Mouse (Mus musculus): Measurements from ENCODE around the gene Mettl7b. TPM values are rescaled to one million over a fixed set of nuclear protein-coding genes. Genes with fewer than 3 reads are reported as not detected.

Mettl7b gene
- total RNA-seq, 2 experiments from 2014 or later = not detected

DNA sequence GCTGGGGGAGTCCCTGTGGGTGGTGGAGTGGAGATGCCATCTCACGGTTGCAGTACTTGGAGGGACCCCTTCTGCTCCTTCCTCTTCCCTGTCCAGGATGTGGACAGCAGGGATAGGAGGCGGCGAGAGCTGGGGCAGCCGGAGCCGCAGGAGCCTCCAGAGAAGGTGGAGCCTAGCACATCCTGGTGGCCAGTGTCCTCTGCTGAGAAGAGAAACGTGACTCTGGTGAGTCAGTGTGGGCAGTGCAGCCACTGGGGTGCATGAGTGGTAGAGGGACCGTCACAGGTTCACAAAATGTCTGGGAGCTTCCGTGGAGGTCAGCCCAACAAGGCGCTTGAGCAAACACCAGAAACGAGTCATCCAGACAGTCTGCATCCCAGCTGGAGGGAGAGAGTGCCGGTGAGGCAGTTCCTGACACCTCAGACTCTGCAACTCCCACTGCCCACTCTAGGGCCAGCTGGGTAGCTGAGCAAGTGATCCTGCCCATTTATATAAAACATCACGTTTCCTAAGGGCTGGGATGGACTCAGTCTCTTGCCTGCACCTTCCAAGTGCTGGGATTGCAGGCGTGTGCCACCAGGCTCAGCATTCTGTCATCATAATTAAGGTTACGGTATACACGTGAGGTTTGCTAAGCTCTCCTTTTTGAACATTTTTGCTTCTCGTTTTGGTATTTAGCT, 10.4 kb downstream of the Mettl7b start:
- no peak for DNase-seq (ENCODE audit: low spot score in 2 of 2)

DNA sequence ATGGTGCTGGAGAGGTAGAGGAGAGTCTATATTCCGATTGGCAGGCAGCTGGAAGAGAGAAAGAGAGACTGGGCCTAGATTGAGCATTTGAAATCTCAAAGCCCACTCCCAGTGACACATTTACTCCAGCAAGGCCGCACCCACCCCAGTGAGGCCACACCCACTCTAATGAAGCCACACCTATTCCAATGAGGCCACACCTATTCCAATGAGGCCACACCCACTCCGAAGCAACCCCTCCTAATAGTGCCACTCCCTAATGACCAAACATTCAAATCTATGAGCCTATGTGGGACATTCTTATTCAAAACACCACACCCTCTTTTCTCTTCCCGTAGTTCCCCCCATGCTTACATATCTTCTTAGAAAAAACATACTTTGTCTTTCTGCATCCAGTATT, 13.3 kb downstream of the Mettl7b start:
- DNase-seq (ENCODE audit: low spot score in 2 of 2) = no peak

- peak; percentile 53 to 58 for DNase-seq (ENCODE audit: low spot score in 2 of 2)
These were observed 15.1 kb downstream of the Mettl7b start for GRCm38 (mm10) chr10:128945675-128946074.

DNA sequence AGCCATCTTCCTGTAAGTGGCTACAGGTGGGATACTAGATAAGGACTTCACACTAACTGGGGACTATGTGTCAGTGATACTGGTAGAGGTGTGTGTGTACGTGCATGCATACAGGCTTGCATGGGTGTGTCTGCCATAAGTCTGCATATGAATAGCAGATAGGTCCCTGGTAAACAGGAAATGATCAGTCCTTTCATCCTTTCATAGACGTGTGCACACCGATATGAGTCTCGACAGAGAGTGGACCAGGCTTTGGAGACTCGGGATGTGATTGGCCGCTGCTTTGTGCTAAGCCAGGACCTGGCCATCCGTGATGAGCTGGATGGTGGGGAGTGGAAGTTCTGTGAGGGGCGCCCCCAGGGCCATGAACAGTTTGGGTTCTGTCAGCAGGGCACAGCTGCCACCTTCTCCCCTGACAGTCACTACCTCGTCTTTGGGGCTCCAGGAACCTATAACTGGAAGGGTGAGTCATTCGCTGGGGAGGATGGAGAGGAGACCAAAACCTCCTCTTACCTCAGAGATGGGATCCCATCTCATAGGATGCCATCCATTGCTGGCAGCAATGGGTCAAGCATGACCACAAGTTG, 20.2 kb downstream of the Mettl7b start:
- DNase-seq (ENCODE audit: low spot score in 2 of 2) = no peak

- DNase-seq (ENCODE audit: low spot score in 2 of 2) = no peak
These were observed 21.8 kb downstream of the Mettl7b start for GRCm38 (mm10) chr10:128938974-128939373.

DNA sequence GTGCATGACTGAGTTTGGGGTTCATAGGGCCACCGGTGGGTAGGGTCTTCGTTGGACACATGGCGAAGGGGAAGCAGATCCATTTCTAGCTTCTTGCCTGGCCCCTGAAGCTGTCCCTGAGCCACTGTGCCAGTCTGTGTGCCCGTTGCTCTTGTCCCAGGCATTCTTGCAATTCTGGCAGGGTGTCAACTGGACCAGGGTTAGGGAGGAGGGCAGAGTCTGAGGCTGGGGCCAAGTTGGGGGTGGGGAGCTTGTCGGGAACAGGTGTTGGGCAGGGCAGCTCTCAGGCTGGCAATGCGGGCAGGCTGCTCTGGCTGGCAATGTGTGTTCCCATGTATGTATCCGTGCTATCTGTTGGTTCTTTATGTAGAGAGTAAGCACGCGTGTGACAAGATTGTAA, 22.3 kb downstream of the Mettl7b start:
- peak; percentile 60 to 70 for DNase-seq (ENCODE audit: low spot score in 2 of 2)

DNA sequence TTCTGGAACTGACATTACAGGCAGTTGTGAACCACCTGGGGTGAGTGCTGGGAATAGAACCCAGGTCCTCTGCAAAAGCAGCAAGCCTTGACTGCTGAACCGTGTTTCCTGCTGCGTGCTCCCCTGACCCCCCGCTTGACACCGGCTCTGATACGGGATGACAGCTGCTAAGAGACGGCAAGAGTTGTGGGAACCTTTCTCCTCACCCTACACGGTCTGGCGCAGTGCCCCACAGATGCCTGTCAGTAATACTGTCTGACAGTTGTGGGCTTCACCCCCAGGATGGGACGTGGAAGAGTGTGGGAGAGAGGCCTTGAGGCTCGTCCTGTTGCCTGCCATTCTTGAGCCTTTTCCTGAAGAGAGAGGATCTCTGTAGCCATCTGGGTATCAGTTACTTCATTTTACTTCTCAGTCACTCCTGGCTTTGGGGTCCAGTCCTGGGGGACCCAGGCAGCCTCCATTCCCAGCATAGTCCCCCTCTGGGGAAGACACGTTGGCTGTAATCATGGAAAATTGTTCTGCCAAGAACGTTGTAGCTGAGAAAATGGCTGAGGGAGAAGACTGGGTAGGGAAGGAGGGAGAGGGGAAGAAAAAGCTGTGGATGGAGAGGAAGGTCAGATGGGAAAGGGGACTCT, 22.9 kb downstream of the Mettl7b start:
- DNase-seq (ENCODE audit: low spot score in 2 of 2) = no peak

DNA sequence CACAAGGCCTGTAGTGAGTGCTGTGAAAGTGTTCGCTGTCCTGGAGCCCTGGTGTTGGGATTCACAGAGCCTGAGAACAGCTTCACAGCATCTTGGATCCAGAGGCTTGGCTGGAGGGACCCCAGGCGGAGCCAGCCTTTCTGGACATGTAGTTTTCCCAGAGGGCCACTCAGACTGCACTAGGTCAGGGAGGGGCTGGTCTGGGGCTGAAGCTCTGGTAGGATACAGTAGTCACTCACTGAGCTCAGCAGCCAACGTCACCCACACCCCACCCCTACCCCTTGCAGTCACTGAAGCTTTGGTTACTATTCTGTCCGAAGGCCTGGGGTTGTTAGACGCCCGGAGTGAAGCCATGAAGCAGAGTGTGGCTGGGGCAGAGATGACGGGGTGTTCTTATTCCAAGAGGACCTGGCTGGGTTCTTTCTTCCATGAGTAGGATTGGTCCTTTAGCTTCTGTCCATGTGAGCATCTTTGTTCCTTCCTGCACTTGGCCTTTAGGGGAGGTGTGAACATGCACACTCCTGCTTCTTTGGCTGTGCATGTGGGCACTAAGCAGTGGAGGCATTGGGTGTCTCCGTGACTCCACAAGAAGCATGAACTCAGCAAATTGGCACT, 24.9 kb downstream of the Mettl7b start:
- no peak for DNase-seq (ENCODE audit: low spot score in 2 of 2)

GRCm38 (mm10) chr10:128934997-128935787, 25.6 kb downstream of the Mettl7b start:
- DNase-seq (ENCODE audit: low spot score in 2 of 2) = no peak

GRCm38 (mm10) chr10:128933976-128934721, 26.6 kb downstream of the Mettl7b start:
- DNase-seq (ENCODE audit: low spot score in 2 of 2) = no peak

DNA sequence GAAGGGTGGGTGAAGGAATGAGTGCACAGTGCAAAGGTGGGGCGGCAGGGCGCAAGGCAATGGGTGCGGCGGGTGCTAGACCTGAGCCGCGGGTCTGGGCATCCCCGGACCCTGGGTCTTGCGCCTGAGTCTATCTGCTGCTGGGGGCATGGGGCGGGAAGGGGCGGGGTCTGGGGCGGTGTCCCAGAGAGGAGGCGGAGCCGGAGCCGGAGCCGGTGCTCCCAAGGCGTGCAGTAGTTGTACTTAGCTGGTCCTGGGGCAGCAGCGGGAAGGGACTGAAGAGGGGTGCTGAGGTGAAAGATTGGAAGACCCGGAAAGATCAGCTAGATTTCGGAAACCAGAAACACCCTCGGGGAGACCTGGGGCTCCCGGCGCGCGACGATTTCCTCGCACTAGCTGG, 27.2 kb downstream of the Mettl7b start, which contains the start of gene Itga7:
Gene Itga7, plus strand, starts transcription at position 245 of the 400 bp plus-strand sequence.
- peak in 1 of 2 experiments; percentile 49 for DNase-seq (ENCODE audit: low spot score in 2 of 2)

- no peak for DNase-seq (ENCODE audit: low spot score in 2 of 2)
These were observed 29.3 kb downstream of the Mettl7b start for GRCm38 (mm10) chr10:128931441-128931840.

GRCm38 (mm10) chr10:128929638-128930378, 31.0 kb downstream of the Mettl7b start:
- peak in 1 of 2 experiments; percentile 42 for DNase-seq (ENCODE audit: low spot score in 2 of 2)

GRCm38 (mm10) chr10:128928356-128928755, 32.4 kb downstream of the Mettl7b start:
- DNase-seq (ENCODE audit: low spot score in 2 of 2) = peak in 1 of 2 experiments; percentile 39

DNA sequence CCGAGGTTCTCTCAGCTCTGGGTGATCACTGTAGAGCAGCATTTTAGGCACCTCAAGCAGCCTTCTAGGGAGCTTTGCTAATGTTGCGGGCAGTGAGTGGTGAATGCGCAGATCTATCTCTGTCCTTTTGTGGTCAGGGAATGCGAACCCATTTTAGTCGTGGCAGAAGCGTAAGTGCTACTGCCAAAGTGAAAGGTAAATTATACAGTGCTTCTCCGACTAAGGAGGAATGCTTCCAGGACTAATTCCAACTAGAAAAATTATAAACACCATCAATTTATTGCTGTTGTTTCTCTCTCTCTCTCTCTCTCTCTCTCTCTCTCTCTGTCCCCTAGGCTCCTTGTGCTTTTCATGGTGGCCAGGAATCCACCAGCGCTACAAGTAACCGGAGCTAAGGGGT, 36.9 kb downstream of the Mettl7b start, which contains the start of gene Bloc1s1:
Gene Bloc1s1, minus strand, starts transcription at position 101 of the 400 bp plus-strand sequence.
- no peak for DNase-seq (ENCODE audit: low spot score in 2 of 2)

- peak; percentile 95 to 97 for DNase-seq (ENCODE audit: low spot score in 2 of 2)
These were observed 37.6 kb downstream of the Mettl7b start for GRCm38 (mm10) chr10:128923013-128923691.

- DNase-seq (ENCODE audit: low spot score in 2 of 2) = no peak
These were observed 38.1 kb downstream of the Mettl7b start, which contains the start of gene Rdh5 for GRCm38 (mm10) chr10:128922822-128923012. Gene Rdh5, minus strand, starts transcription at chr10:128922888.

DNA sequence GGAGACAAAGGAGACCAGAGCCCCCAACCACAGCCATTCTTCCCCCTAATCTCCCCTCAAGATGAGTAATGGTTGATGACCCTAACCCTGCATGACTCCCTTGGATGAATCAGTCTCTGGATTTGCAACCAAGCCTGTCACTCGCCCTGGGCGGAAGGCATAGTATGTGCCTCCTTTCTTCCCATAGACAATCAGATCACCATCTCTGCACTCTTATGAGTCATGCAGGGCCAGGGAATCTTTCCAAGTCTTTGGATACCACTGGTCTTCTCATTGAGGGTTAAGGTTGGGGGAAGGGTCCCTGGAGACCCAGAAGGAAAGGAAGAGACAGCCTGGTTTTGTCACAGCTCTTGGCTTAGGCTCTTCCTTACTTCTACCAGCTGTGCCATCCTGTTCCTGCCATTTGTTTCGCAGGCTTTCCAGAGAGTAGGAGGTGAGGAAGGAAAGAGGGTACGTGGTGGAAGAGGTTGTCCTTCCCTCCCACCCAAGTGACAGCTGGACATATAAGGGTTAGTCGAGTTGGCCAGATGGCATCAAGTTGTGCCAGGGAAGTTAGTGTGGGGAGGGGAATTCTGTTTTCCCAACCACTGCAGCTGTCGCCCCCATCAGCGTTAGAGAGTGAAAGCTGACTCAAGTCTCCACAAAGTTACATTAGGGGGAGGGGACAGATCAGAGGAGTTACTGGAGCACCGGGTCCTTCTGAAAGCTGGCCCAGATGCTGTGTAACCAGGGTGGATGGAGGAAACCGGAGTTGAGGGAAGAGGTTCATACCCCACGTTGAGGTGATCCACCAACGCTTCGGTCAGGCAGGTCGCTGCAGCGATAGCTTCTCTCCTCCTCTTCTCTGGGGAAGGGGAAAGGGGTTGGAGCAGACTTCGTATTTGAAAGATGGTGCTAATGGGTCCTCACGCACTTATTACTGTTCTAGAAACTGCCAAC, 38.6 kb downstream of the Mettl7b start:
- peak in 1 of 2 experiments; percentile 40 for DNase-seq (ENCODE audit: low spot score in 2 of 2)

Measured in layer of hippocampus, postnatal 10 days (tissue).